Mouse (Mus musculus) kidney, adult 2 months (tissue): ENCODE data around the gene Erbb4.

Experiments
- CTCF ChIP-seq: fragments of 200-500 bp; conservative IDR thresholded peaks from 2 replicates; pipeline ENCODE4 v1.5.1; 2011; ENCODE audit warnings: low read depth, mild to moderate bottlenecking, control low read depth, low read length, moderate library complexity, mixed read lengths; ENCODE audit not compliant: insufficient read depth, insufficient read length
- POLR2A ChIP-seq: fragments of 200-500 bp; IDR thresholded peaks from one replicate; pipeline ENCODE4 v1.6.1; 2011; ENCODE audit warnings: low read depth, low read length, control low read depth

DNA sequence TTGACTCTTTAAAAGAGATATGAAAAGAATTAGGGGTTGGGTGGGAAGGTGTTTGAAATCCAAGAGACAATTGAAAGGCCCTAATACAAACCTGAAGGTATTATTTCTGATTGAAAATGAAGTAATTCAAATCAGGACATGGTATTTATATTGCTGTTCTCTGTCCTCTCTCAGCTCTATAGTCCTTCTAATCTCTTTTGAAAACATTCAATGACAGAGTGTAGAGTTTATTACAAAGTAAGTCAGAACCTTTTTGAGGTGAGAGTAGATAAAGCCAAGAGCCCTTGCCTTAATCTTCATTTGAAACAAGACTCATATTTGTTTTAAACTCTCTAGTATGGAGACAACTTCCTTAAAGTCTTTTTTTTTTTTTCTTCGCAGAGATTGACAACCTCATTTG lies 1087.8 kb downstream of the Erbb4 start:
- TF ChIP-seq CTCF (no peak), POLR2A (no peak)
